Mouse (Mus musculus) lung, postnatal 0 days (tissue): ENCODE measurements around the gene Ccdc88b.

Experiments used
- CTCF ChIP-seq: IDR thresholded peaks from 2 replicates; pipeline ENCODE4 v1.5.1; 2016; ENCODE audit warnings: antibody characterized with exemption, mild to moderate bottlenecking
- EP300 ChIP-seq: IDR thresholded peaks from 2 replicates; pipeline ENCODE4 v1.6.1; 2016; ENCODE audit warnings: antibody characterized with exemption, mild to moderate bottlenecking, control low read depth

GRCm38 (mm10) chr19:6825384-6825783, 32.6 kb downstream of the Ccdc88b start:
- no peak for TF ChIP-seq EP300
- no peak for TF ChIP-seq CTCF
